Mouse (Mus musculus) left cerebral cortex, postnatal 4 days (tissue): ENCODE measurements at regions not wholly inside any gene's neighbourhood (a gene's known extent, or its start where the extent isn't known, plus 50 kb on each side); places are given as distances from the start of the nearest gene placed in this dataset.

Experiments used
- DNase-seq: peaks from one replicate; pipeline ENCODE4 v3.0.0-alpha.2; 2022
- intact Hi-C: fragments of 180-260 bp; cut with DNase I; formaldehyde crosslinking; loops from one replicate; pipeline ENCODE4 v1.15.1; 2025

DNA sequence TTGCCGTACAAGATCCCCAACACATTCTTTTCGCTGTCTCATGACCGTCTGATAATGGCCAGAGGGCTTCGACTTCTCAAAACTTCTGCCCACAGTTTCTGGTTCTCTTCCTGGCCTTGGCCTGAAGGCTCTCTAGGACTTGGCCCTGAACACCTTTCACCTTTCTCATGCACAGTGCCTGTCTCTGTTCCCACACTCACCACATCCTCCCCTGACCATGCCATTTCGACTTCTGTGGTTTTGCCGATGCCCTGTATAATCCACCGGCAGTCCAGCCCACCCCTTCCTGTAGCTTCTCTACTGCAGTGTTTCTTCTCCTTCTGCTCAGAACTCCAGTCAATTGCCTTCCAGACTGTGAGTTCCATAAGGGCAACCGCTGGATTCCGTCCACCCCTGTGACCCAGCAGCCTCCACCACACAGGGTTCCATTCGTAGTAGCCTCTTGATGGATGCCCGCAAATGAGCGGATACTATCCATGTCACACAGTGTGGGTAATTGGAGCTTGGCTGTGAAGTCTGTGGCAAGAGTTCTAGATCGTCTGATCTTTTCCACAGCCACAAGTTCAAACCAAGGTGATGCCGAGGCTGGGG is 53.3 kb upstream of the Cnih3 start:
- DNase-seq: no peak
- intact Hi-C loops: no loop called here

DNA sequence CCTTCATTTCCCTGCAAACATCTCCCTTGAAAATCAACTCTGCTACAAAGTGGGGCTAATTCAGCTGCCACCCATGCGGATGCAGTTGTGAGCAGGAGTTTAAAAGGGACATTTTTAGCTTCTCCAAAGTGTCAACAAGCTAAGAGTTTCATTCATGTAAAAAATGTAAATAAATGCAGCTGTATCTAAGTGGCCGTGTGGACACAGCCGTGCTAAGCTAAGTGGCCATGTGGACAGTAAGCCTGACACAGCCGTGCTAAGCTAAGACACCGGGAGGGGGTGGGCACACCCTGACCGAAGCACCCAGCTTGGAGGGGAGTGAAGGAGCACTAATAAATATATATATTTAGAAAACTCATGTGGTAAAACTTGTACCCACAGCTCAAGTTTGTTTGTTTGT is 52.6 kb upstream of the Cnih3 start:
- intact Hi-C loops: no loop called here
- no peak for DNase-seq

DNA sequence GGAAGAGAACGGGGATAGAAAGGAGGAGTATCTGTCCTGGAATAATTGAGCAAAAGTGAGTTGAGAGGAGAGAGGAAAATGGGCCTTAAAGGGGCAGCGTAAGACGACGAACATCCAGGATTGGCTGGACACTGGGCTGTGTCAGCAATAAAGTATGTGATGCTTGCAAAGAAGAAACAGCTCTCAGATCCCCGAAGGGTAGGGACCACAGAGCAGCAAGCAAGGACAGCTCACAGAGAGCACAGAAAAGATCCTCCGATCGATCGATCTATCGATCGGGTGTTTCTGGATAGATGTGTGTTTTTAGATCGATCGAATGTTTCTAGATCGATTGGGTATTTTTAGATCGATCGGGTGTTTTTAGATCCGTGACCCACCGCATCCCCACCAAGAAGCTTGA is 50.3 kb upstream of the Cnih3 start:
- DNase-seq: no peak
- intact Hi-C loops: no loop called here
